Mouse (Mus musculus): Measurements from ENCODE around the gene Proca1.
"Not testable (repeated sequence)": the region's sequence is repeated elsewhere in the genome, so short reads cannot be mapped to it uniquely, and the experiment has no call there.

GRCm38 (mm10) chr11:78184702-78185101 lies 8.5 kb upstream of the Proca1 start:
- not testable (repeated sequence) for TF ChIP-seq EP300 (optimal IDR thresholded peaks at IDR 0.05); CTCF (IDR thresholded peaks at IDR 0.05; ENCODE audit: low read depth)

Data from stomach, postnatal 0 days (tissue).